Mouse (Mus musculus): ENCODE measurements around the gene Olfr632. TPM values are rescaled to one million over a fixed set of nuclear protein-coding genes. Genes with fewer than 3 reads are reported as not detected.

Gene Olfr632
- polyA plus RNA-seq (2012; fragmentation: generic; extraction: Trizol): not detected

DNA sequence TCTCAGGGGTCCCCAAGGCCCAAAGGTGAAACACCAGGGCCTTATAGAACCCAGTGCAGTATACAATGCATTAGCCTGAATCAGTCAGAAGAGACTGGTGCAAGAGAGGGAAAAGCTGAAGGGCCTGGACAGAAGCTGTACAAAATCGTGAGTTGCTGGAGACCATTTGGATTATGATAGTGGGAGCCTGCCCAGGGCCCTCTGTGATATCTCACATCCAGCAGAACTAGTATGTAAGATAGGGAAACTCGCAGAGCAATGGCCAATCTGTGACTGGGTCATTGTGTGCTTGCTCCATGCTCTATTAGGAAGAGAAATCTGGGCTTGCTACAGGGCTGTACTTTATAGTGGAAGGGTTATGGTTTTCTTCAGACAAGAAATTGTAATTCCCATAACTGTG, at the start of gene Olfr632:
TSS of gene Olfr632 (plus strand) at position 84 of the 400 bp plus-strand sequence.
- Histone ChIP-seq H3K27me3 (ENCODE audit: control insufficient read depth, insufficient read depth, insufficient read length) (no peaks in the 10 kb centered on the region), H3ac (ENCODE audit: control insufficient read depth, insufficient read length) (no peak within 1 kb of the TSS), H3K4me3 (no peak within 1 kb of the TSS), H3K36me3 (ENCODE audit: control insufficient read depth, insufficient read depth) (no peaks in the 10 kb centered on the region), H3K4me2 (ENCODE audit: low read depth) (no peak within 1 kb of the TSS), H3K79me2 (ENCODE audit: control insufficient read depth, insufficient read depth) (no peaks in the 10 kb centered on the region)
- TF ChIP-seq SRF (IDR thresholded peaks at IDR 0.05; ENCODE audit: control insufficient read depth, insufficient read length, low read depth): no peak

DNA sequence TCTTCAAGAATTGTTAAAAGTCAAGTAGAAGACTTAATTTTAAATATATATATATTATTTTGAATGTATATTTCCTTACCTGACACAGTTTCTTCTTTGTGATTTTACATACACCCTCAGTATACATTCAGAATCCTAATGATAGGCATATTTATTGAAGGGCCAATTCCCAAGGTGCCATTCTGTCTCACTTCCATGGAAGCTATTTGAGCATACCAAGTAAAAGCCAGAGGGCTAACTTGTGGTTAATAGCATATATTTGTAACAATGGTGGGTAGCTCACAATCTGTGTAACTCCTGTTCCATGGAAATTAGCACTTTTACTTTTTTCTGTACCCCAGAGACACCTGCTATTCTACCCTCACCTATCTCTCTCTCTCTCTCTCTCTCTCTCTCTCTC, 48.0 kb upstream of the Olfr632 start, which contains the start of gene Olfr66:
TSS of gene Olfr66 (minus strand) at position 101 of the 400 bp plus-strand sequence.
- Histone ChIP-seq H3K27me3 (ENCODE audit: control insufficient read depth, insufficient read depth, insufficient read length) (no peaks in the 10 kb centered on the region), H3K36me3 (ENCODE audit: control insufficient read depth, insufficient read depth) (no peaks in the 10 kb centered on the region), H3K79me2 (ENCODE audit: control insufficient read depth, insufficient read depth) (no peaks in the 10 kb centered on the region), H3K4me3 (no peak within 1 kb of the TSS), H3ac (ENCODE audit: control insufficient read depth, insufficient read length) (no peak within 1 kb of the TSS), H3K4me2 (ENCODE audit: low read depth) (no peak within 1 kb of the TSS)
- no peak for TF ChIP-seq TCF3 (IDR thresholded peaks at IDR 0.05; ENCODE audit: insufficient read length, low read depth)
- TF ChIP-seq POLR2A (IDR thresholded peaks at IDR 0.05; ENCODE audit: insufficient read length, low read depth): no peak
- TF ChIP-seq MYOD1 (IDR thresholded peaks at IDR 0.05; ENCODE audit: control insufficient read depth in 1 of 3, insufficient read length in 2 of 3, low read depth in 2 of 3): no peak
- no peak for TF ChIP-seq SRF (IDR thresholded peaks at IDR 0.05; ENCODE audit: control insufficient read depth, insufficient read length, low read depth)
- no peak for TF ChIP-seq E2F4 (IDR thresholded peaks at IDR 0.05; ENCODE audit: insufficient read depth)
- no peak for TF ChIP-seq POLR2AphosphoS2 (IDR thresholded peaks at IDR 0.05; ENCODE audit: insufficient read length, low read depth)
- TF ChIP-seq REST (IDR thresholded peaks at IDR 0.05; ENCODE audit: insufficient read depth, insufficient read length): no peak

DNA sequence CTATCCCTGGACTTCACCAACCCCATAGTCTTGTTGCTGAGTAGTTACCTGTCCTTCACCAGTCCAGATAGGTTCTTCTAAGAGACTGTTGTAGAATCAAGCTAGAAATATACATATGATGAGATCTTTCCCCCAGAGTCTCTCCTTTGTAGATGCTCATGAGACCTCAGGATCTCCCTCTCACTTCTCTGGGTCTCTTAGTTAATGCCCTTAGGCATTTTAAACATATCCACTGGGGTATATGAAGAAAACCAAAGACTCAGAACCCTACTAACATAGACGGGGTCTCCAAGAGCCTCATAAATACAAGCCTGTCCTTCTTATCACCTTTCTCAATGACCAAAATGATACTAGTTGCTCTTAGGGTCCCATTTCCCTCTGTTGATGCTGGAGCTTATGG, 39.8 kb upstream of the Olfr632 start, which contains the start of gene Olfr64:
TSS of gene Olfr64 (minus strand) at position 101 of the 400 bp plus-strand sequence.
- Histone ChIP-seq H3K27me3 (ENCODE audit: control insufficient read depth, insufficient read depth, insufficient read length) (no peaks in the 10 kb centered on the region), H3K36me3 (ENCODE audit: control insufficient read depth, insufficient read depth) (no peaks in the 10 kb centered on the region), H3K79me2 (ENCODE audit: control insufficient read depth, insufficient read depth) (no peaks in the 10 kb centered on the region), H3K4me3 (no peak within 1 kb of the TSS), H3ac (ENCODE audit: control insufficient read depth, insufficient read length) (no peak within 1 kb of the TSS), H3K4me2 (ENCODE audit: low read depth) (no peak within 1 kb of the TSS)
- no peak for TF ChIP-seq TCF12 (IDR thresholded peaks at IDR 0.05; ENCODE audit: insufficient read depth, poor library complexity, severe bottlenecking)
- no peak for TF ChIP-seq E2F4 (IDR thresholded peaks at IDR 0.05; ENCODE audit: insufficient read depth)
- TF ChIP-seq REST (IDR thresholded peaks at IDR 0.05; ENCODE audit: insufficient read depth, insufficient read length): no peak
- TF ChIP-seq MAX (IDR thresholded peaks at IDR 0.05; ENCODE audit: low read depth): no peak
- TF ChIP-seq POLR2A (IDR thresholded peaks at IDR 0.05; ENCODE audit: insufficient read length, low read depth): no peak
- TF ChIP-seq USF1 (IDR thresholded peaks at IDR 0.05; ENCODE audit: low read depth): no peak
- no peak for TF ChIP-seq SRF (IDR thresholded peaks at IDR 0.05; ENCODE audit: control insufficient read depth, insufficient read length, low read depth)
- no peak for TF ChIP-seq MYOD1 (IDR thresholded peaks at IDR 0.05; ENCODE audit: control insufficient read depth in 1 of 3, insufficient read length in 2 of 3, low read depth in 2 of 3)

DNA sequence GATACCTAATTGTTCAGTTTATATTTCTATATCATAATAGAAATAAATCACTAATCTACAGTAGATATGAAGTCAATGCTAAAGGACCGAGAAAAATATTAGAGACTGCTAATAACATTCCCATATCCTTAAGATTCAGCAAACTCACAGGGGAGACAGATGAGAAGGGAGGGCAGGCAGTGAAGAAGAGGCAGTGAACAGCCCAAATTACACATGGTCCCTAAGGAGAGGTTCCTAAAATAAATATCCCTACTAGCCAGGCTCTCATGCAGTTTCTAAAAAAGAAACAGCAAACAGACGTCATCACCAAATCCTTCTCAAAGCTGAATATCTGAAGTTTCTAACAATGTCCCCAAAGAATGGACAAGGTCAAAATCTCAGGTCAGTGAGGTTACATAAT, 31.0 kb upstream of the Olfr632 start, which contains the start of gene Olfr65:
TSS of gene Olfr65 (plus strand) at position 301 of the 400 bp plus-strand sequence.
- no peak for TF ChIP-seq MYOG (IDR thresholded peaks at IDR 0.05; ENCODE audit: control insufficient read depth in 1 of 3, insufficient read depth in 1 of 3, insufficient read length in 2 of 3, low read depth in 2 of 3)
- TF ChIP-seq MAX (IDR thresholded peaks at IDR 0.05; ENCODE audit: low read depth): no peak
- no peak for TF ChIP-seq REST (IDR thresholded peaks at IDR 0.05; ENCODE audit: insufficient read depth, insufficient read length)
- Histone ChIP-seq H3K27me3 (ENCODE audit: control insufficient read depth, insufficient read depth, insufficient read length) (no peaks in the 10 kb centered on the region), H3K36me3 (ENCODE audit: control insufficient read depth, insufficient read depth) (no peaks in the 10 kb centered on the region), H3K79me2 (ENCODE audit: control insufficient read depth, insufficient read depth) (no peaks in the 10 kb centered on the region), H3K4me3 (no peak within 1 kb of the TSS), H3ac (ENCODE audit: control insufficient read depth, insufficient read length) (no peak within 1 kb of the TSS), H3K4me2 (ENCODE audit: low read depth) (no peak within 1 kb of the TSS)

DNA sequence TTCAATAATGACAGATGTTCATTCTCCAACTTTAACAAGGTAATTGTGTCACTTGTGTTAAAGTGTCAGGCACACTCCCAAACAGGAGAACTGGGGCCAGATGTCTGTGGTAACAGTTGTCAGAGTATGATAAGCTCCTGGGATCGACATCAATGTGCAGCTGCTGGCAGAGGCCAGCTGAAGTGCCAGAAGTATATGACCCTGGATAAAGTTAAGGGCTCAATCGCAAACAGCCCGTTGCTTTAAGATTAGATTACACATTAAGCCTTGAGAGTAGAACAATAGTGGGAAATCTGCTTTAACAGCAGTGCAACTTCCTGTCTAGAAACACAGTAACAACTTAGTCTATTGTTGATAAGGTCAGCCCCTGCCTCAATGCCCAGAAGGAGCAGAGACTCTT, 24.1 kb upstream of the Olfr632 start:
- H3K79me2 ChIP-seq (ENCODE audit: control insufficient read depth, insufficient read depth): no peaks in the 10 kb centered on the region
- no peaks in the 10 kb centered on the region for H3K27me3 ChIP-seq (ENCODE audit: control insufficient read depth, insufficient read depth, insufficient read length)
- no peak overlapping the region for H3ac ChIP-seq (ENCODE audit: control insufficient read depth, insufficient read length)
- no peak overlapping the region for H3K4me3 ChIP-seq
- no peak overlapping the region for H3K4me2 ChIP-seq (ENCODE audit: low read depth)
- H3K36me3 ChIP-seq (ENCODE audit: control insufficient read depth, insufficient read depth): no peaks in the 10 kb centered on the region
- TF ChIP-seq MAX (IDR thresholded peaks at IDR 0.05; ENCODE audit: low read depth) (no peak), TCF3 (IDR thresholded peaks at IDR 0.05; ENCODE audit: insufficient read length, low read depth) (peak; percentile 35), REST (IDR thresholded peaks at IDR 0.05; ENCODE audit: insufficient read depth, insufficient read length) (no peak), TCF12 (IDR thresholded peaks at IDR 0.05; ENCODE audit: insufficient read depth, poor library complexity, severe bottlenecking) (peak; percentile 65), MYOD1 (IDR thresholded peaks at IDR 0.05; ENCODE audit: control insufficient read depth in 1 of 3, insufficient read length in 2 of 3, low read depth in 2 of 3) (peak in 2 of 3 experiments; percentile 70), MYOG (IDR thresholded peaks at IDR 0.05; ENCODE audit: control insufficient read depth in 1 of 3, insufficient read depth in 1 of 3, insufficient read length in 2 of 3, low read depth in 2 of 3) (peak in 2 of 3 experiments; percentile 35 to 71), USF1 (IDR thresholded peaks at IDR 0.05; ENCODE audit: low read depth) (no peak), POLR2A (IDR thresholded peaks at IDR 0.05; ENCODE audit: insufficient read length, low read depth) (no peak), SRF (IDR thresholded peaks at IDR 0.05; ENCODE audit: control insufficient read depth, insufficient read length, low read depth) (no peak), CEBPB (IDR thresholded peaks at IDR 0.05; ENCODE audit: insufficient read depth, poor library complexity, severe bottlenecking) (no peak), E2F4 (IDR thresholded peaks at IDR 0.05; ENCODE audit: insufficient read depth) (no peak), POLR2AphosphoS2 (IDR thresholded peaks at IDR 0.05; ENCODE audit: insufficient read length, low read depth) (no peak)
